Mouse (Mus musculus): ENCODE data around the gene Mecom.

DNA sequence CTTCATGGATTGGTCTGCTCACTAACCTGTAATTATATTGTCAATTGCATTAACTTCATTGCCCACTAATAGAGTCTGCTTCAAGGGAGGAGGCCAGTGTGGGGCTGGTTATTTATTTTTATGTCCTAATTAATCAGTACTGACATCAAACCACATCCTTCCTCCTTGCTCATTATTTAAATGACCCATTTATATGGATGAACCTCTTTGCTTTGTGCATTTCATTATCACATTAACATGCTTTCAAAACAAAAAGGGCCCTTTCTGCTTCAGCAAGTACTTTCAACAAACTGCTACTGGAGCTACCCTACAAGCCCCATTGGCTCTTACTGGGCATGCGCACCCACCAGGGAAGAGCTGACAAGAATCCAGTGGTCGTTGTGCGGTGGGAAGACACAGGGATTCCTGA, 393.9 kb downstream of the Mecom start:
- TF ChIP-seq CTCF (conservative IDR thresholded peaks at IDR 0.05 in 1 of 2, IDR thresholded peaks at IDR 0.05 in 1 of 2; ENCODE audit: low read depth in 2 of 2, low read length in 2 of 2) (no peak), POLR2A (IDR thresholded peaks at IDR 0.05; ENCODE audit: low read depth, low read length) (no peak)

Data from CH12.LX (cell line).